Mouse (Mus musculus) T-helper 1 cell (primary cell): ENCODE measurements at regions not wholly inside any gene's neighbourhood (a gene's known extent, or its start where the extent isn't known, plus 50 kb on each side); places are given as distances from the start of the nearest gene placed in this dataset.
"Not testable (repeated sequence)": the region's sequence is repeated elsewhere in the genome, so short reads cannot be mapped to it uniquely, and the experiment has no call there.

ENCODE experiments used
- in situ Hi-C: fragments of 300-600 bp; cut with MboI, MseI; formaldehyde crosslinking; loops from one replicate; pipeline ENCODE4 v1.15.1; 2025; ENCODE audit warnings: high pct_unique_total_duplicates

DNA sequence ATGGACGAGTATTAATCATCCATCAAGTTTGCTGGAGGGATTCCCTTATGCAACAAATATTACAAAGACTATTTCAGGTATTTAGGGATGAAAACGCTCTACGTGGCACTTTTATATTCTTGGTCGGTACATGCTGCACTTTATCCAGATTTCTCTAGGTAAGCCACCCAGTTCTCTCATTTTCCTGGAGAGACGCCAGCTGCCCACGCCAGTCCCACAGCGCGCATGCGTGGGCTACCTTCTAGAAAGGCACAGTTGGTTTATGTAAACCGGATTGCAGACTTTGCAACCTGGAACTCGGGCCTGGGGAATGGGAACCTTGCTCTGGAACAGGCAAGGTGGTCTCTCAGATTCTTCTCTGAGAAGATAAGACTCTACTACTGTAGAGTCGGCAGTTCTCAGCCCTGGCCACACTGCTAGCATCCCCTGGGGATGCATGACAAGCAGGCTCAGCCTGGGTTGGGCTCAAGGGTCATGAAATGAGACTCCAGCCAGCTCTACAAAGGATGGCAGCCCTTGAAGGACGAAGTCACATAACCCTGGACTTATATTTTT is 265.0 kb downstream of the Etnk1 start:
- in situ Hi-C loops: no loop called here

DNA sequence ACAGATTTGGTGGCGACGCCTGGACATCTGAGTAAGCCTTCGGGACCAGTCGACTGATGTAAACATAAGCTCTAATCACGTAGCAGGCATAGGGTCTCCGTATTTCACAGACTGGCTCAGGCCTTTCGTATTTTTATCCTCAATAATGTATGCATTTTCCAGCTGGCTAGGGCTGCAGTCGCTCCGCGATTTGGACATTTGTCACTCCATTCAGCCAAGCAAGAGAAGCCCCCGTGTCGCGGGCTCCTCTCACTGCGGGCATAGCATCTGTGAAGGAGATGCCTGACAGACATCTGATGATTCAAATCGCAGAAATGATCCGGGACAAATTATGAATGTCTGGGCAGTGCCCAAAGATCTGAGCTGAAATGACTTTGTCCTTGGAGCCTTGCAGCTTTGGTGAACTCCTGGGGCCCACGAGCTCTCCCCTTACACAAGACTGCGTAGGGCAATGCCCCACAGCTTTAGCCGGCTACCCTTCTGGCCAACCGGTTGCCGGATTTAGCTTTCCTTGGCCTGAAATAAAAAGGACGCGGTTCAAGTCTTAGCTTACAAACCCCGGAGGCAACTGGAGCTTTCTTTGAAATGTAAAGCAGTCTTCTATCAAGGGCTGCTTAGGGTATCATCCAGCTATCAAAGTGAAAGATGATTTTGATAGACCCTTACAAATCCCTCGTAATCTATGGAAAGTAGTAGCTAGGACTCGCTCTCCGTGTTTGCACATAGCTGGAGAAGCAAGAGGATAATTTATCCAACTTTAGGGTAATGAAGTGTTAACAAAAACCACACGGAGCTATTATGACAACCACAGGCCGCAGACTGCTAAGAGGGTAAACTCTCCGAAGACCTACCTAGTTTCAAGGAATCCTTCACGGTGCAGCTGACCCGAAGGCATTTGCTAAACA is 270.6 kb downstream of the Etnk1 start:
- in situ Hi-C loops: no loop called here

DNA sequence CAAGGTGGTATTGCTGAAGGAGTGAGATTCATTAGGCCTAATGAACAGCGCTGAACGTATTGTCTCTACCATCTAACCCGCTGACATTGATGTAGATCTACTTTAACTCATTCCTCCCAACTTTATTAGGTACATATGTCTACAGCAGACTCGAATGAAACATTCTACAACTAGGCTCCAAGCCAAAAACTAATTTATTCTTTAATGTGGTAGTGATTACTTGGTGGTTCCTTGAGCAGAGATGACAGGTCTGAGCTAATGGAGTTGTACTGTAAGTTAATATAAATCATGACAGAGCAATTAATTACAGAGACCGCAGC is 271.2 kb downstream of the Etnk1 start:
- in situ Hi-C loops: no loop called here

DNA sequence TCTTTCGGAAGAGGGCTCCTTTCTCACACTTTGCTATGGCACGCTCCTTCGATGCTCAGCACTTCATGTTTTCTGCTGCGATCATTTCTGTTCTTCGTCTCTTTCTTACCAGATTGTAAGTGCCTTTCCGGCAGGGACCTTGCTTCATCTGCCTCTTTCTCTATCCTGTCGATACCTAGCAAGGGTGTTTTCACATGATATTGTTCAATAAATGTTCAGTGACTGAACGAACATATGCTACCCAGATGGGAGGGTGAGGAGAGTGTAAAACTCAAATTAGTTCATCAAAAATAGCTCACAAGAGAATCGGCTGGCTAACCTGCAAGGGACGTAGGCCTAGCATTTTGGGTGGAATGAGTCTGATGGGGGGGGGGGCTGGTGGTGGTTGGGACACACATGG is 272.5 kb downstream of the Etnk1 start:
- in situ Hi-C loops: no loop called here

DNA sequence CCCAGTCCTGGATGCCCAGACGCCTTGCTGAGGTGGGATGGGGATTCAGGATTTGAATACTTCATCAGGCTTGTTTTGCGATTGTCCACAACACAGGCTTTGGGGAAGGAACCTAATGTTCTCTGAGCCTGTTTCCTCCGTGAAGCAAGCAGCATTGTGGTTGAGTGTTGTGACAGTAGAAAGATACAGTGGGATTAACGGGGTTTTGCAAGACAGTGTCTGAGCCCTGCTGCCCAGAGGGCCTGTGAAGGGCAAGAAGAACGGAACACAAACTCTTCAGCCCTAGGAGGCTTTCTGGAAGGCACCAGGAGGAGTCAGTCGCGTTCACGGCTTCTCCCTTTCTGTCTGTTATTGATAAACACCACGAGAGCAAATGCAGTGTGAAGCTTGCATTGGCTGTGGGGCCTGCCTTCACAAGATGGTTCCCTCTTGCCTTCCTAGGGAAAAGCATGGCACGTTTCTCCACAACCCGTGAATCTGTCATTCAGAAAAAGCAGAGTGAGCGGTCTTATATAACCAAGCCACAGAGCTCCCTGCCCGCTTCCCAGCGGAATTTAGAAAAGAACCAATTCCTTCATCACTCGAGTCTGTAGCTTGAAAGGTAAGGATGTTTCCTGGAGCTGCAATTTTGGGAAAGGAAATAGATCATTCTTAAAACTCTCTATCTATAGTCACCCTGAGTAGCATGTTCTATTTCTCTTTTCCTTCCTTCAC is 273.4 kb downstream of the Etnk1 start:
- in situ Hi-C loops: no loop called here

DNA sequence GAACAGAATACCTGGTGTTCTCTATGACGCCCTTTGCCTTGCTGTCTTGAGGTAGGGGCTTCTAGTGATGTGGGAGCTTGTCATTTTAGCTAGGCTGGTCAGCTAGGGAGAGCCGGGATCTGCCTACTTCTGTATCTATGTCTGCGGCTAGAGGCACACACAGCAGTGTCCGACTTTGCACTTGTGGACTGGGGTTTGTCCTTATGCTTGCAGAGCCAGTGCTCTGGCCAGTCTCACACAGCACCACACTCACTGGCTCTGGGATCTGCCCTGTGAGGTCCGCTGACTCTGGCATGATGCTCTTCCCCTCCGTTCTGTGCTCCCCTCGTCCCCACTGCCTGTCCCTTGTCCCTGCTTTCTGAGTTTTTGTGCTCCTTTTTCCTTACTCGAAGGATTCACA is 275.3 kb downstream of the Etnk1 start:
- in situ Hi-C loops: no loop called here

DNA sequence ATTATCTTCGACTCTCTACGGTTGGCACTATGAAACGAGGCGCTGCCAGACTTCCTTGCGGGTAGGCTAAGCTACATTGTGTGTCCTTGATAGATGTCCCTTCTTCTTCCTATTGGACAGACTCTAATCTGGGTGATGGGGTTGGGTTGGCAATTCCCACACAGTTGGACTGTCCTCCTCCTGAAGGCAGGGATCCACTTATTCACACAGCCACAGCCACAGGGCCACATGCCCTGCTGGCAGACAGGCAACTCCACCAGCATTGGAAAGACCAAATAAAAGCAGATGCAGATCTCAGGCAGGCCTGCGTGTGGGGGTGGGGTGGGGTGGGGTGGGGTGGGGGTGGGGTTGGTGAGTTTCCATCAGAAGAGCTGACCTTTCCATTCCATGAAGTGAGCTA is 276.4 kb downstream of the Etnk1 start:
- in situ Hi-C loops: no loop called here

DNA sequence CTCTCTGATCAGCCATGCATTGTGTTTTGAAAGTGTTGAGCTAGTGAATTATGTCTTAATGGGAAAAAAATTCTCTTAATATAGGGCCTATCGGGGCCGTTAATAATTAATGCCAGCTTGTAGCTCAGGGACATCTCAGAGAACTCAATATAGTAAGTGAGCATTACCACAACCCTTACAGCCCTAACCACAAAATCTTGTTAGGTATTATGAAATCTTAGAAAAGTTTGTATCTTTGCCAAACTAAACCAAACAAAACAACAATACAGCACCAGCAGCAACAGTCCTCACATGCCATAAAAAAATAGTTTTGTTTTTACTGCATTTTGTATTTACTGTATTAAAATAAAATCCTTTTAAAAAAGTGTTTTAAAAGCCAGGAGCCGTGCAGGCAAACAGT is 277.8 kb downstream of the Etnk1 start:
- in situ Hi-C loops: no loop called here

DNA sequence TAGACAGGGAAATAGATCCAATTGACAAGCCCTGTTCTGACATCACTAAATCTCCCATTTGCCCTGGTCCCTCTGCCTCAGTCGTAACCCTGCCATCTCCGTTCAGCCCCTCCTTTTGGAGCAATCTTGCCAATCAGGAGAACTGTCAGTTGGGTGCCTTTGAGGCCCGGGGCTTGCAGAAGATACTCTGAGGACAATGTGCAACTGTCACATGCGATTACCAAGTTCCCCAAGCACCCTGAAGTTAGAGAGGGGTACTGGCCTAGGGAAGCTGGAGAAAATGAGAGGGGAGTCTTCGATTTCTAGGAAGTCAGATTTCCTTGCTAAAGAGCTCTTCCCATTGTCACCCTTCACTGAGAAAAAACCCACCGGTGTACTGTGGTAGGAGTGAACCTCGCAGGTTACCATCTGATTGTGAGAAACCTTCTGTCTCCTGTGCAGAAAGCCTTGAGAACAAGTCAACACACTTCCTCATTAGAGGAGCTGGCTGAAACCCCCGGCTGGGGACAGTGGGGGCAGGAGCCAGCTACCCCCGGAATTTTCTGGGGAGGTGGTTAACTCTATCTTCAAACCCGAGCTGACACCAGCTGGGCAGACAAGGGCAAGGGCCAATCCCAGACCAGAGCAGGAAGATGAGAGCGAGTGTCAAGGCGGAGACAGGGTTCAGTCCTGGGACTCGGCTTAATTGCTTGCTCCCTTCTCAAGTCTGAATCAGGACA is 279.0 kb downstream of the Etnk1 start:
- in situ Hi-C loops: no loop called here

DNA sequence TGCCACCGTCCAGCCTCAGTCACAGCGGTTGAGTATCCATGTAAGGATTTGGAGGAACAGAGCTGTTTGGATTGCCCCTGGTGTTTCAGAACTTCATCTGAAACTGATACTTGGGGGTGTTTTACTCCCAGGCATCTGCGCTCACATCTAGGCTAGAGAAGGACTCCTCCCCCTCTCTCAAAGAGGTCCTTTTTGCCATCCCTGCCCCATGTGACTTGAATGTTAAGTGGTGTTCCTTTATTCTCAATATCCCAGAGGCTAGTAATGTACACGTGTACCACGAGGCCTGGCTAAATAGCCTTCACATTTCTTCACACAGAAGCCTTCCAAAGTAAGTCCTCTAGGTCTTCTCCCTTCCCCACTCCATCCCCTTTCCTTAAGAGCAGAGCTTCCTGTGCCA is 280.0 kb downstream of the Etnk1 start:
- in situ Hi-C loops: no loop called here

DNA sequence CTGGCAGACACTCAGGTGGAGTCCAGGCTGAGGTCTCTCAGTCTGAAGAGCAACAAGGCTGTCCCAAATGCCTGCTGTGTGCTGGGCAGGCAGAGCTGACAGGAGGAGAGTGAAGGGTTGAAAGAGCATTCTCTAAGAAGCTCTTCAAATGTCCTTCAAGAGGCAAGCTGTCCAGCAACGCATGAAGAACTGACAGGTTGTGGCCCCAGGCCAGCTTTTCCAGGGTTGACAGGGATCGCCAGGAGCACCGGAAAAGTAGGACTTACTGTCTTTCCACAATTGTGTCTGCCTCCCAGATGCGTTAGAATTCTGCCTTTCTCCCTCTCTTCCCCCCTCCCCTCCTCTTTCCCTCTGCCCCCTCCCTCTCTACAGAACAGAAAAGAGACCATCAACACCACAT is 282.1 kb downstream of the Etnk1 start:
- in situ Hi-C loops: no loop called here

DNA sequence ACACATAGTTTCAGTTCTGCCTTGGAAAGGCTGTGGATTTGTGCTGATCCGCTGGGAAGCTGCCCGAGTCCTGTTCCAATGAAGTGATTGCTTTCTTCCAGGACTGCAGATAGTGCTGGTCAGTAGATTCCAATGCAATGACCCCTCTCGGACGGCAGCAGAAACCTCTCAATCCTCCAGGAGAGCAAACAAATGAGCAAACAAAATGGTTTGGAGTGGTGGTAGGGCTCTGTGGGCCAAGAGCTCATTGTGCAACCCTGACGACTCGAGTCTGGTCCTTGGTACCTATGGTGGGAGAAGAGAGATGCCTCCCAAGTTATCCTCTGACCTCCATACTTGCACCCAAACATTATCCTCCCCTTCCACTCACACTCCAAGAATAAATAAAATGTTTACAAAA is 284.8 kb downstream of the Etnk1 start:
- in situ Hi-C loops: no loop called here

DNA sequence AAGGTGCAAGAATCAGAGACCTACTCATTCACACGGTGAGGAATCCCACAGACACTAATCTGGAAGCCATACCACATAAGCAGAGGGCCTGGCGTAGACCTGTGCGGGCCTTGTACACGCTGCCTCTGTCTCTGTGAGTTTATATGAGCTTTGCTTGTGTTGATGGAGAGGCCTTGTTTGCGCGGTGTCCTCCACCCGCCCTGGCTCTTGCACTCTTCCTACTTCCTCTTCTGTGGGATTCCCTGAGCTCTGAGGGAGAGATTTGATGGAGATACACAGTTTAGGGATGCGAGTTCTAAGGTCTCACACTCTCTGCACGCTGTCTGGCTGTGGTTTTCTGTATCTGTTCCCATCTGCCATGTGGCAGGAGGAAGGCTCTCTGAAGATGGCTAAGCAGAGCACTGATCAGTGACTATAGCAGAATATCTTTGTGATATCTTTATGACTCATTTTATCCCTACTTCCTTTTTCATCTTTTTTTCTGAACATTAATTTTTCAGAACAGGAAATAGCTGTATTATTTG is 287.7 kb downstream of the Etnk1 start:
- in situ Hi-C loops: no loop called here

DNA sequence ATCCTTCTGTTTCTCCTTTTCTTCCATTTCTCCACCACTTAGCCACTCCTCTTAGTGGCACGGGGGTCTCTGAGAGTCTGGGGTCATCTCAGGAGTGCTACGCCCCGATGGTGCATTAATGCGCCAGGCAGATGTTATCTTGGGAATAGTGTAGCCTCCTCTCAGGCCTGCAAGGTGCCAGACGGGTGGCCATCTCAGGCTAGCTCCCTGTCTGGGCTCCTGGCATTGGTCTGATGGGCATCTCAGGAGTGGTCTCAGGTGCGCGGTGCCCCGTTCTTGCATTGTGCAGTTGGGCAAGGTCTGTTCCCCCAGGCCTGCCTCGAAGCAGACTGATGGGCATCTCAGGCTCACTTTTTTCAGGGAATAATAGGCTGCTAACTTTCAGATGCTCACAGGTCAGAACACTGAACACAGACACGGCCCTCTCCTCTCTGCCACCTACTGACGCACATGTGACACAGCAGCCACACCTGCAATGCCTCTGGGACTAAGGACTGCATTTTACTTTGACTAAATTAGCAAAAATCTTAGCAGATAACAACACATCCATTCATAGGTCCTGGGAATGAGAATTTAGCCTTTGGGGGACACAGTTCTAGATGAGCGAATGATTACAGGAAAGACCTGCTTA is 298.0 kb downstream of the Etnk1 start:
- in situ Hi-C loops: no loop called here

DNA sequence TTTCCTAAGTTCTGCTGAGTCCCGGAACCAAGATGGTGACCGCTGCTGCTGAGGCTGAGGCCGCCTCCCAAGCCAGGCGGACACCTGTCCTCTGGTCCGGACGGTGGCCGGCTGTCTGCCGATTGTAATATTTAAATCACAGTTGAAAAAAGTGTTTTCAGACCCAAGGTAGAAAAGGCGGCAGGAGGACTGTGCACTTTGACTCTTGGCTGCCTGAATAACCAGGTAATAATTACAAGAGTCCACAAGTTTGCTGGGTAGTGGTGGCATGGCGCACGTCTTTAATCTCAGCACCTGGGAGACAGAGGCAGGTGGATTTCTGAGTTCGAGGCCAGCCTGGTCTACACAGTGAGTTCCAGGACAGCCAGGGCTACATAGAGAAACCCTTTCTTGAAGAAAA is 305.7 kb downstream of the Etnk1 start:
- in situ Hi-C loops: not testable (repeated sequence)

DNA sequence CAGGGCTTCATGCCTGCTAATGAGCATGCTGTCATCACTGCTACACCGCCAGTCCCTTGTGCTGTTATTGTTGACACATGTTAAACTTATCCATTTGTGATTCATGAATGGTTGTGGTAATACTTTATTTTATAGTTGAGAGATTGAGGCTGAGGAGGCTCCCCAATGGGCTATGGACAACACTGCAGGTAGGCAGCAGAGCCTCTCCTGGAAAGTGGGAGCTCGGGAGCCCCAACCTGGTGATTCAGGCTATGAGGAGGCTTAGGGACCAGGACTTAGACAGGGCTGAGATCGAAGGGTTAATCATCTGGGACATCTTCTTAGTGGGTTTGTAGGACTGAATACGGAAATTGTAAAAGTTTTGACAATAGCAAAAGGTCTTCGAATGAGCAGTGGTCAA is 307.4 kb downstream of the Etnk1 start:
- in situ Hi-C loops: no loop called here

DNA sequence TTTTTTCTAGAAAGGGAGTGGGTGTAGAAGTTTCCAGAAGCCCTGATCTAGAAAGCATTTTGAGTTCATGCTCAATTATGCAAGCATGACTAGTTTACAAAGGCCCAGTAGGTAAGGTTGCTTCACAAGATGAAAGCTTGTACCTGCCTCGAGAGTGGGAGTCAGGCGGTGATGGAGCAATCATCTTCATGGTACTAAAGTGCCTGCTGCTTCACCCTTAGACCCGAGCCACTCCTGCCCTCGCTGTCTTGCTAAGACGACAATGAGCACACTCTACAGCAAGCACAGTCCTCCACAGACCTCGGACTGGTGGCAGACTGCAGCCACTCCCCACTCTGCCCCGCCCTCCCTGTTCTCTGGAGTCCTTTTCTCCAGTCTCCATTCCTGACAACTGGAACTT is 308.3 kb downstream of the Etnk1 start:
- in situ Hi-C loops: no loop called here

DNA sequence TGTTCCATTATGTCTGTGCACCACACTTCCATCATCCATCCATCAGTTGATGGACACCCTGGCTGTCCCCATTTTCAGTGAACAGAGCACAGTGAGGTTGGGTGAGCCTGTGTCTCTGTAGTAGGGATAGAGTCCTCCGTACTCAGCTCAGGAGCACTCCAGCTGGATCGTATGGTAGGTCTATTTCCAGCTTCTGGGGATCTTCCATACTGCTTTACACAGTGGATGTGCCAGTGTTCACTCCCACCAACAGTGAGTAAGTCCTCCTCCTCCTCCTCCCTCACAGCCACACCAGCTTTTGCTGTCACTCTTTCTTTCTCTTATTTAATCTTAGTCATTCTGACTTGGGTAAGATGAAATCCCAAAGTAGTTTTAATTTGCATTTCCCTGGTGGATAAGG is 310.4 kb downstream of the Etnk1 start:
- in situ Hi-C loops: no loop called here

DNA sequence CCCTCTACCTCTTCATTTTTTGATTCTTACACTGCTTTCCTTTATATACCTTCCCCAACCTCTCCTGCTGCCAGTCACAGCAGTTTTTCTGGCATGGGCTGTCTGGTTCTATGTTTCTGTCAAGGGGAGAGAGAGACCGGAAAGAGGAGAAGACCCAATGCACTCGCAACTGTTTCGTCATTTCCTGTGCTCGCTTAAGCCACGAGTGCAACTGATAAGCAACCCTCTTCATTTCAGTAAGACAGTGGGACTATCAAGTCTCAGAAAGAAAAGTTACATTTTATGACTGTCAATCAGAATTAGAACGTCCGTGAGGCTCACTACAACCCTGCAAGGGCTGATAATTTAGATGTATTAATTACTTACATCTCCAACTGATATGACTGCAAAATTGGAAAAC is 312.2 kb downstream of the Etnk1 start:
- in situ Hi-C loops: no loop called here

DNA sequence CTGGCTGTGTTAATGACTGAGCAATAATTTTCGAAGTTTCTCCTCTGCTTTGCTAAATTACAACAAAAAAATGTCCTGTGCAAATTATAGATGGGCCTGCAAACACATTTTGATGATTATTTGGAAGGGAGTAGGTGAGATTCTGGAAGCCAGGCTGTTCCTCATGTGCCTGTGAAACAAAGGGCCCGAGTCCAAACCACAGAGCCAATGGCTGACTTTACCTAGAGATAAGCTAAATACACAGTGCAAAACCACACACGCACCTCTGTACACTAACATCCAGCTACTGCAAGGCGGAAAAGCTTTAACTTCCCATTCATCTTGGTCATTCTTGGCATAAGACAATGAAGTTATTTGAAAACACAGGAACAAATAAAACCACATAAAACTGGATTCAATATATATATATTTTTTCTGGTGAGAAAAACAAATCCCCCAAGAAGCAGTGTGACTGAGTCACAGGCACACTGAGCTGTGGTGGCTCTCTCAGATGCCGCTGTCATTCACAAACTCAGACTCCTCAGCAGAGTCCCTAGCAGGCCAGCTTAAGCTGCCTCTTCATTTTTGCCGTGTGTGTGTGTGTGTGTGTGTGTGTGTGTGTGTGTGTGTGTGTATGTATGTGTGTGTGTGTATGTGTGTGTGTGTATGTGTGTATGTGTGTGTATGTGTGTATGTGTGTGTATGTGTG is 312.8 kb downstream of the Etnk1 start:
- in situ Hi-C loops: no loop called here

DNA sequence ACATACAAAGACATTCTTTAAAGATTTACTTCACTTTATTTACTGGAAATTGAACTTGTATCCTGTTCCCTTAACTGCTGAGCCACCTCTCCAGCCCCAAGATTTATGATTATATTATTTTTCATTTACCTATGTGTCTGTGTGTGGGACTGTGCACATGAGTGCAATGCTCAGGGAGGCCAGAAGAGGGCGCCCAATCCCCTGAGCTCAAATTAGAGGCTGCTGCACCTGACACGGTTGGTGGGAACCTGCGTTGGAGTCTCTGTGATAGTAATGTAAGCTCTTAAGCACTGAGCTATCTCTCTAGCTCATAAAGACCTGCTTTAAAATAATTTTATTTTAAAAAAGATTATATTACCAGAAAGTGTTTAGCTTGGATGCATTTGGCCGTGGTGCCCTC is 315.3 kb downstream of the Etnk1 start:
- in situ Hi-C loops: no loop called here
